Comparison of ENCODE assay signal across 1 mouse cellular context in genomic region chr14:55479629-55480028, GRCm38 (mm10).
TF ChIP-seq lines count a peak whose summit lies in the region.

No protein-coding gene starts in this region.

TF ChIP-seq in CH12.LX, 34 proteins besides CTCF, POLR2A, EP300 and RAD21 (continued from another document):
- TF ChIP-seq NELFE (IDR thresholded peaks at IDR 0.05; ENCODE audit: low read depth, low read length) (no peak), KAT2A (IDR thresholded peaks at IDR 0.05; ENCODE audit: insufficient replicate concordance, low read length) (no peak), ZMIZ1 (IDR thresholded peaks at IDR 0.05; ENCODE audit: low read depth, low read length) (no peak), SIN3A (IDR thresholded peaks at IDR 0.05; ENCODE audit: low read length) (no peak), ZC3H11A (IDR thresholded peaks at IDR 0.05; ENCODE audit: low read depth, low read length) (no peak), PAX5 (IDR thresholded peaks at IDR 0.05; ENCODE audit: low read length) (no peak), CHD2 (IDR thresholded peaks at IDR 0.05; ENCODE audit: low read length) (no peak), SMC3 (IDR thresholded peaks at IDR 0.05; ENCODE audit: low read depth, low read length) (no peak), BHLHE40 (IDR thresholded peaks at IDR 0.05; ENCODE audit: low read depth, low read length) (no peak), UBTF (IDR thresholded peaks at IDR 0.05; ENCODE audit: low read depth, low read length) (no peak), USF1 (IDR thresholded peaks at IDR 0.05; ENCODE audit: low read depth, low read length) (no peak), TBP (conservative IDR thresholded peaks at IDR 0.05; ENCODE audit: low read depth, low read length) (no peak), MEF2A (IDR thresholded peaks at IDR 0.05; ENCODE audit: borderline replicate concordance, low read depth, low read length) (no peak), IRF4 (IDR thresholded peaks at IDR 0.05; ENCODE audit: low read depth, low read length) (no peak), USF2 (conservative IDR thresholded peaks at IDR 0.05; ENCODE audit: low read depth, low read length) (no peak), GABPA (IDR thresholded peaks at IDR 0.05; ENCODE audit: insufficient replicate concordance, low read depth, low read length) (no peak), ZNF384 (IDR thresholded peaks at IDR 0.05; ENCODE audit: low read depth, low read length) (no peak), TCF12 (IDR thresholded peaks at IDR 0.05; ENCODE audit: low read depth, low read length) (no peak)
TF ChIP-seq in CH12.LX: peak in this region for 0.
